Mouse (Mus musculus): Measurements from ENCODE around the gene Aspscr1.
A peak's percentile ranks its signal among the peaks of the same experiment; 100 is the strongest.

Aspscr1 gene

DNA sequence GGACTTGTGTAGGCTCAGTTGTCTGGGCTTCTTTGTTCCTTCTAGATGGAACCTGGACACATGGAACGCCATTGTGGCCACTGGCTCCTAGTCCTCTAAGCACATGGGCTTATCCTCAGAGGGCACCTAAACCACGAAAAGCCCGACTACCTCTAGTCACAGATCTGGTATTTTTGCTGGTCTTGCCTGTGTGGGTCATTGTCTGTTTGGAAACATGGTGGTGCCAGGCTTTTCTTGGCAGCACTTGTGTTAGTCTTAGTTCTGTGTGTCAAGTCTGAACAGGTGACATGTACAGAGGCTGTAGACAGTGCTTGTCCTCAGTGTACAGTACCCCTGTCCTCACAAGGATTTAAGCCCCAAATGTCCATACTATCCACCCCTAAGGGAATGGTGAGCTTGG, 10.8 kb downstream of the Aspscr1 start:
- DNase-seq (ENCODE audit: low spot score in 2 of 2), result no peak

DNA sequence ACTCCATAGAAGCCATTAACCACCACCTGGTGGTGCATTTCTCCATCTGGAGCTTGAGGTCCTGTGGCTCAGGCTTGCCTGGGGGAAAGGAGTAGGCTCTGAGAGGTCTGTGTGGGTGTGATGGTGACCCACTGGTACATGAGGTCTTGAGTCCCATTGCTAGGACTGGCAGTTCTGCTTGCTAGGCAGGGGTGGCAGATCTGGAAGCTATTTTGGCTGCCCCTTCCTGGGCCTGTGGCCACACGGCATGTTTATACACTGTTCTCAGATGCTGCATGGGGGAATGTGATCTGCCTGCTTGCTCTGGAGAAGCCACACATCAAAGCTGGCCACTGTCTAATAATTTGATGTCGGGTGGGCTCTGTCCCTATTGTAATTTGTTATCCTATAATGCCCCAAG, 11.3 kb downstream of the Aspscr1 start:
- DNase-seq (ENCODE audit: low spot score in 2 of 2), result no peak

DNA sequence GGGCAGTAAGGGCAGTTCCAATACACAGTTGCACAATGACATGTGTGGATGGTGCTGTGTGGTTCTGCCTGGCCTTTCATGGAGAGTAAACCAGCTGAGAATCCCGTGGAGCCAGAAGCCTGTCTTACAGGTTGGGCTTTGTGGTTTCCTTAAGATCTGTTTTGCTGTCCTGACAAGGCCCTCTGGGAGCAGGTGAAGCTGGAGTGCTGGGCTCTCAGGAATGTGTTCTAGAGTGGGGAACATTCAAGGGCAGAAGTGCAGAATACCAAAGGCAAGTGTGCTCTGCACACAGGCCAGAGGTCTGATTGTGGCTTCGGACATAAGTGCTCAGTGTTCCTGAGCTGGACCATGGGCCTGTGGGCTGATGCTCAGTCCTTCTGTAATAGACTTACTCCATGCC, 11.9 kb downstream of the Aspscr1 start:
- no peak for DNase-seq (ENCODE audit: low spot score in 2 of 2)

DNA sequence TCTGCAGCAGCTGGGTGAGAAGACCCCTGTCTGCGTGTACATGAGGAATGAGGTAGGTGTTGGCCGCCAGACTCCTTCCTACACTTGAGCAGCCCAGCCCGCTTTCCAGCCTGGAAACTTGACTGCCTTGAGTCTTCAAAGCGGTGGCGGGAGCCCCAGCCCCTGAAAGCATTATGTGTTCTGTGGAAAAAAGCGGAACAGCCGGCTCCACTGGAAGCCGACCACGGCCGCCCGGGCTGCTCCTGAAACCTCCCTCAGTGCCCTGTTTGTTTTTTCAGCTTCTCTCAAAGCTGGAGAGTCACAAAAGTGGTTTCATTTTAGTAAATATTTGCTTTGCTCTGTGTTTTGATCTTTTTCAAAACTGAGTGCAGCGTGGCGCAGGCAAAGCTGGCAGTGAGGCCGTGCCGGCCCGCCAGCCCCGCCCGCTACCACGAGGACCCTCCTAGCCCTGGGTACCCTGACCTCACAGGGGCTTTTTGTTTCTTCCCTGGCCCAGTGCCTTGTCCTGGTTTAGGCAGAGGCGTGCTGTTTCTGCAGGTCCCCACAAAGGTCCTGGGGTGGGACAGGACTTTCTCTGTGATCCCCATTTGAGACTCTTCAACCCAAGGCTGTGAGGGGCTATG, 14.0 kb downstream of the Aspscr1 start:
- DNase-seq (ENCODE audit: low spot score in 2 of 2), result no peak

DNA sequence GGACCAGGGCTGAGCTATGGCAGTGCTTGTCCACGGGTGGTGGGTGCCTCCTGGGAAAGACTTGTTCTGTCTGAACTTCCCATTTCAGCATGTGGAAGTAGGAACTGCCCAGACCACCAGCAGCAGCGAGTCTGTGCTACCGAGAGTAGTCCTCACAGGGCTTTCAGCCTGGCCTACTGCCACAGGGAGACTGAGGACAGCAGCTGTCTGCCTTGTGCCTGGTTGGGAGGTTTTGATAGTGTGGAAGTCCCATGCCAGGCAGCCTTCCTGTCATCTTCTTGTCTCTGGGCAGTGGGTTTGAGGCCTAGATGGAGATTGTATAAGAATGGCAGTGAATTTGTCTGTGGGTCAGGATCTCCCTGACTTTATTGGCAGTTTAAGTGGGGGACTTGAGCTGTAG, 16.6 kb downstream of the Aspscr1 start:
- no peak for DNase-seq (ENCODE audit: low spot score in 2 of 2)

DNA sequence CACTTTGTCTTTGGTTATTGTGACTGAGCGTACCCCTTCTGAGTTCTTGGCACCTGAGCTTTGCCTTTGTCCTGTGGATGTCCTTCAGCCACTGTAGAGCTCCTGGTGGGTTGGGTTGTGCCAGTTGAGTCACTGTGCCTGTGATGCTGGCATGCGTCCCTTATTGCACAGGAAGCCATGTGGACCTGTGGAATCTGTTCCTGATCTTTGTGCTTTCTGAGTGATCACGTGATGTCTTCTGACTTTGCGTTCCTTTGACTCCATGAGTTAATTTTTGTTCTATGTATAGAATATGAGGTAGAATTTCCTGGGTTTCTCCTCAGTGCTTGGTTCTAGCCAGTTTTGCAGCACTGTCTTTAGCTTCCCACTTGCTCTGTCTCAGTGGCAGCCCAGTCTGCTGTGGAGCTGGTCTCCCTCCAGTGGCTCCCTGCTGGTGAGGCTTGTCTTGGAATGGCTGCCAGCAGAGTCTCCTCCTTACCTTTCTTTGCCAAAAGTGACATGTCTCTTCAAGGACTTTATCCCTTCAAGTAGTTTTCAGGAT, 19.8 kb downstream of the Aspscr1 start:
- peak; percentile 64 to 66 for DNase-seq (ENCODE audit: low spot score in 2 of 2)

DNA sequence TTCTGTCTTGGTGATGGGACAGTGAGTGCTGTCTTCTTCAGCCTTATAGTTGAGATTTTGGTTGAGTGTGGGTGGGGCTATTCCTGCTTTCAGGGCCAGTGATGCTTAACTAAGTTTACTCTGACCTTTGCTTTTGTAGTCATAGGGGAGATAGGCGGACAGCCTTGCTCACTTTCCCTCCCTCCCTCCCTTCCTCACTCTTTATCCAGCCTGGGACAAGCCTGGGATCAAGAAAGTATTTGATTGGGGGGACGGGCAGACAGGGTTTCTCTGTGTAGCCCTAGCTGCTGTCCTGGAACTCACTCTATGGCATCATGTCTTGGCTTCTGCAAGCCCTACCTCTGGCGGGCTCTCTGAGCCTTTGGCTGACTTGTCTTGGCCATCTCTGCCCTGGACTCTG, 20.7 kb downstream of the Aspscr1 start:
- no peak for DNase-seq (ENCODE audit: low spot score in 2 of 2)

DNA sequence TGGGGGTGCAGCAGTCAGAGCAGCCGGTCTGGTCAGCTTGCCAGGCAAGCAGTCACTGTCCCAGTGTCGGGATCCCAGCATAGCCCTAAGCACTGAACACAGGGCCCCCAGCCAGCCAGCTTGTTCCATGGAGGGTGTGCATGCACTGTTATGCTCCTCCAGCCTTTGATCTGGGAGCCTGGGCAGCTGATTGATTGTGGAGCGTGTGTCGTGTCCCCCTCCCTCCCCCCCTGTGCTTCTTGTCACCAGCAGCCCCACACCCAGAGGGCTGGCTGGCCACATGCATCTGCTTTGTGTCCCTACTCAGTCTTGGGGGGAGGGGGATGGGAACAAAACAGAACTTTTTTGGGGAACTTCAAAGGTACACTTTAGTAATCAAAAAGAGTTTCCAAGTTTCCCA, 22.4 kb downstream of the Aspscr1 start:
- DNase-seq (ENCODE audit: low spot score in 2 of 2), result no peak

DNA sequence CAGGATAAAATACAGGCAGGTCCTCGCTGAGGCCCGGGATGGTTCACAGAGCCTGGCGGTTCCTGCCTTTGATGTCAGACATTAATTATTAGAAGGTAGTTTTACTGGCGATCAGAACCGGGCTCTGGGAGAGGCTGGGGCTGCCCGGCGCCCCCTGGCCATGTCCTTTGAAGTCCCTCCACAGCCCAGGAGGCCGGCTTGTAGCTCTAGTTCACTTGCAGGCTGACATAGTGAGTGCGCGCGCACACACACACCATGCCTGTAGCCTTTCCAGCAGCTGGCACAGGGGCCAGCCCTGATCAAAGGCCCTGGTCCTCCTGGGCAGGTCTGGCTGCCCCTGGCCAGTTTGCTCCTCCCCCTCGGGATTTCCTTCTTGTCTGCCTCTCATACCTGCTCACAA, 22.9 kb downstream of the Aspscr1 start:
- no peak for DNase-seq (ENCODE audit: low spot score in 2 of 2)

DNA sequence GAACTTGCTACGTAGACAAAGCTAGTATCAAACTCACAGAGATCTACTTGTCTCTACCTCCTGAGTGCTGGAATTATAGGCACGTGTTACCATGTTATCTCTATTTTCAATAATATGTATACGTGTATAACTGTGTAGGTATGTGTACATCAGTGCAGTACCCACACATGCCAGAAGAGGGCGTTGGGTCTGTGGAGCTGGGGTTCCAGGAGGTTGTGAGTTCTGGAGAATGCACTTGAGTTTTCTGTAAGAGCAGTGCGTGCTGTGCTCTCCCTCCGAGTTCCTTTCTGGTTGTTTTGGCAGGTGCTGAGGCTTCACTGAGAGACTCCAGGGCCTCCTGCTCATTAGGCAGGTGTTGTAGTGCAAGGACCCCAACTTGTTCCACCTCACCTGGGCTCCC, 23.8 kb downstream of the Aspscr1 start:
- DNase-seq (ENCODE audit: low spot score in 2 of 2), result no peak

DNA sequence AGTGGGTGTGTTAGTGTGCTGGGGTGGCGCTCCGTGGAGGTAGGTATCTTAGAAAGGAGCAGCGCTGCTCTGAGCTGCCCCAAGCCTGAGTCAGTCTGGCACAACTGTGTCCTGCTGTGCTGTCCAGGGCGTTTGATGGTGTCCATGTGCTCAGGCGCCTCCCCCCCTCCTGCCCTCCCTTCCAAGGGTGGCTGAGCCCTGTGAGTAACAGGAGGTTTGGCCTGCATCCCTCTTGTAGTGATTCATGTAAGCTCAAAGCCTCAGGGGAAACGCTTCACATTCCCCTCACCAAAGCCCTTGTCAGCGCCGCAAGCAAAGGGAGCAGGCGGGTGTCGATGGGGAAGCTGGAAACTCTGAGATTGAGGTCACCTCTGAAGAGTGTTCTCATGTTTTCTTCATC, 25.0 kb downstream of the Aspscr1 start:
- no peak for DNase-seq (ENCODE audit: low spot score in 2 of 2)

DNA sequence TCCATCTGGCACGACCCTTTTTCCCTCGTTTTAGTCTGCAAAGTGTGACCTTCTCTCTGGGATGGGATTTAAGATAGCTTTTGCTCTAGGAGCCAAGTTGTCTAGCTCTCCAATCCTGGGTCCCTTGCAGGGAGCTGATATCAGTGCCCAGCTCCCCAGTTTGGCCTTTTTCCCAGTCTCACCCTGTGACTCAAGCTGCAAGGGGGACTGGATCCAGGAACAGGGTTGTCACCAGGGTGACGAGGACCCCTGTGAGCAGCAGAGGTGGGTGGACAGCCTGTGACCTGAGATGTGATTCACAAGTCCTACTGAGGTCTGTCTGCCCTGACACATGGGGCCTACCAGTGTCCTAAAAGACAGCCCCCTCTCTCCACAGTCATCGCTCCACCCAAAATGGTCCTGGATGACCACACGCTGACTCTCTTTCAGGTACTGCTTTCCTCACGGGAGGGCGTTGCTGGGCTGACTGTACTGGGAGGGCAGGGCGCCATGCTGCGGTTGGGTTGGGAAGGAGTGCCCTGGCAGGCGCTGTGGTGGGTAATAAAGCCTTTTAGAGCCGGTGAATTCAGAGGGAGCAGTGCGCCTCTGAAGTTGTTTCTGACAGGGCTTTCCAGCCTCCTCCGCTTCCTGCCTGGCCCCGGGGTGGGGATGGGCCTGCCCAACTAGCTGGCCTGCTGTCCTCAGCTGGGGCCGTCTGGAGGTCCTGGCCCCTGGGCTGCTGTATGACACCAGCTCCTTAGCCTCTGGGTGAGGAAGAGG, 31.1 kb downstream of the Aspscr1 start:
- DNase-seq (ENCODE audit: low spot score in 2 of 2), result no peak

DNA sequence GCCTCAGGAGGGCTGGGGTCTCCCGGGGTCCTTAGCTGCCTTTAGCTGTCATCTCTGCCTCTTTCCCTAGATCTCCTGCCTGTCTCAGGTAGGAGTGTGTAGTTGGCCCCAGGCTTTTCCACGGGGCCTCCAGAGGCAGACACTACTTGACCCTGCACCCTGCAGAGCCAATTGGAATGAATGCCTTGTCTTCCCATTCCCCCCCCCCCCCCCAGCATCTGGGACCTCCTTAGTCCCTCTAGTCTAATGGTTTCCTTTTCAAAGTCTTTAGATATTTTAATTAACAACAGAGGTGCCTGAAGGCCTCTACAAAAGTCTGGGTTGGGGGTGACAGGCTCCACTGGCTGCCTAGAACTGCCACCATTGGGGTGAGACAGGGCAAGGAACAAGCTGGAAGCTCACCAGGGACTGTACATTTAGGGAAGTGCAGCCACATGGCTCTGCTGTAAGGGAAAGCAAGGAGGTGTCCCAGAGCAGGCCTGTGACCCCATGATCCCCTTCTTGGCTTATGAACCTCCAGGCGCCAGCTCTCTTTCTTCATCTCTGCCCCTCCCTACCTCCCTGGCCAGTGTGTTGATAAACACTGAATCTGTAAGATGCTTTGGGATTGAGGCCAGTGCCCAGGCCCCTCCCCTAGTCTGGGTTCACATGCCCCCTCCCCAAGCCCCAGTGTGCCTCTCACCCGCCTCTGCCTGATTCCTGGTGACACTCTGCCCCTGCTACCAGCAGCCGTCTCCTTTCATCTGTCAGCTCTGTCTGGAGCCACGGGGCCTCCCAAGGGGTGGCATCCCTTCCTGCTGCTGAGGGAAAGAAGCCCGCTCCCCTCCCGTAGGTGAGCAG, 31.9 kb downstream of the Aspscr1 start:
- DNase-seq (ENCODE audit: low spot score in 2 of 2), result no peak

DNA sequence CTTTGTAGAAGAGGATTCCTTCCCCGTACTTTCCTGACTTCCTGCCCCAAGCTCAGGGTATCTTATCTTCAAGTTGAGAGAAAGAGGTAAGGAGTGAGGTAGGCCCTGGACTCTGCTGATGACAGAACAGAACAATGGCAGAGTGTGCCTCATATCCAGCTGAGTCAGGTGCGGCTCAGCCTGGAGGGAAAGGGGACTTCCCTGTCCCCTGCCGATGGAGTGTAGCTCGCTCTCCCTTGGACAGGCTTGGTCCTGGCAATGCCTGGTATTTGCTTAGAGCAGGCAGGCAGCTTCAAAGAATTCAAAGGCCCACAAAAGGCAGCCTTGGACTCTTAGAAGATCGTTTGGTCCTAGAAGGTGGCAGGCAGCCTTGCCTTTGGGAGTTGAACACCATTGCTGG, 33.3 kb downstream of the Aspscr1 start:
- no peak for DNase-seq (ENCODE audit: low spot score in 2 of 2)

DNA sequence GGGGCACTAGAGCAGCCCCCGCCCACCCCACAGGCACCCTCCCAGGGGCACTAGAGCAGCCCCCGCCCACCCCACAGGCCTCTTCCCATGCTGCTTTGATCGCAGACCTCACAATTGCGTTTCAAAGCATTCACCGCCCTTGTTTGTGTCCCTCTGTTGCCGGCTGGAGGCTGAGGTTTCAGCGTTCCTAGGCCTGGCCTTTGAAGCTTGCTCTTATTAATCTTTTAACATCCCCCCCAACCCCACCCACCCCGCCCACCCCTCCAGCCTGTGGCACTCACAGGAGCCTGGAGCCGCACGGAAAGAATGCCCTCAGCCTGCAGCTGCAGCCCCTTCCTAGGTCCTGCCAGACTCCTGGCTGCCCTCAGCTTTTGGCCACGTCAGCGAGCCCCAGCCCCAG, 34.5 kb downstream of the Aspscr1 start:
- DNase-seq (ENCODE audit: low spot score in 2 of 2), result no peak

DNA sequence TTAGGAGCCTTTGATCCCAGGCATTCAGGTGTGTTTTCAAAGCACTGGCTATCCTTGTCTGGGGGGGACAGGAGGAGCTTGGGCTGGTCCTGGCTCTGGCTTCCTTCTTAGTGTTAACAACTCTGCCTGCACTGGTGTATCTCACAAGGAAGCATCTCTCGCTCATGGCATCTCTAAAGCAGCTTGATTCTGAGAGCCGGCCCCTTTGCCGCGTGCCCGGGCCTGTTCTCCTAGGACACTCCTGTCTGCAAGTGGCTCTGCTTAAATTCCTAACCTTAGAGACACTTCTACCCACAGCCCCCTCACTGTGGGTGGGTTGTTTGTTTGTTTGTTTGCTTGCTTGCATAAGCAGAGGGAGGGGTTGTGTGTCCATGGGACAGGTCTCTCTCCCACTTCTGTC, 35.2 kb downstream of the Aspscr1 start:
- no peak for DNase-seq (ENCODE audit: low spot score in 2 of 2)

DNA sequence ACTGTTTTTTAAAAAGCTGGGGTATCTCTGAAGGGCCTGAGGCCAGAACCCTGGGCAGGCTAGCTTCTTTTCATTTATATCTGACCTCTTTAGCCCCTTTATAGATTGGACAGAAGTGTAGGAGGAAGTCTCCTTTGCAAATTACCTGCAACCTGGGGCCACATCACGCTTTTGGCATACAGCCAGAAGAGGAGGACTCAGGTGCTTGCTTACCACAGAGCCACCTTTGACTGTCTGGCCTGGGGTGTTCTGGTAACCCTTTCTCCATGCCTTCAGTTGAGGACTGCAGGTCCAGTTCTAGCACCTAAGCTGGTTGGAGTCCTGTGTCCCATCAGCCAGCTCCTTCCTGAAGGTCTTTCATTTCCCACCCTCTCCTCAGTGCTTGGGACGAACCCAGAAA, 36.8 kb downstream of the Aspscr1 start:
- DNase-seq (ENCODE audit: low spot score in 2 of 2), result no peak

DNA sequence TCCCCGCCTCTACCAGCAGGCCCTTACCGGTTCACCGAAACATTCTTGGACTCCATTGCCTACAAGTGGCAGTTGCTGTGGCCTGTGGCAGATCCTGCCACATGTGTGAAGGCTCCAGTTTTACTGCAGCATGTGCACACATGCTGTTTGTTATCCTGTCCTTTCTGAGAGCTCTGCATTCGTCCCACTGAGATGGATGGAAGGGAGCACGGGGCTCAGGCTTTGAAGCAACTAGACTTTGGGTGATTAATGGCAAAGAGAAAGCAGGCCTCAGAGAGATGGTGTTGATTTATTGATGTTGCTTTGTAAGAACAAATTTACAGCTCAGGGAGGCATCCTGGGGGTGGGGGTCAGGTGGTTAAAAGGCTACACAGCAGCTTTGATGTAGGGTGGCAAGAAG, 37.9 kb downstream of the Aspscr1 start:
- no peak for DNase-seq (ENCODE audit: low spot score in 2 of 2)

DNA sequence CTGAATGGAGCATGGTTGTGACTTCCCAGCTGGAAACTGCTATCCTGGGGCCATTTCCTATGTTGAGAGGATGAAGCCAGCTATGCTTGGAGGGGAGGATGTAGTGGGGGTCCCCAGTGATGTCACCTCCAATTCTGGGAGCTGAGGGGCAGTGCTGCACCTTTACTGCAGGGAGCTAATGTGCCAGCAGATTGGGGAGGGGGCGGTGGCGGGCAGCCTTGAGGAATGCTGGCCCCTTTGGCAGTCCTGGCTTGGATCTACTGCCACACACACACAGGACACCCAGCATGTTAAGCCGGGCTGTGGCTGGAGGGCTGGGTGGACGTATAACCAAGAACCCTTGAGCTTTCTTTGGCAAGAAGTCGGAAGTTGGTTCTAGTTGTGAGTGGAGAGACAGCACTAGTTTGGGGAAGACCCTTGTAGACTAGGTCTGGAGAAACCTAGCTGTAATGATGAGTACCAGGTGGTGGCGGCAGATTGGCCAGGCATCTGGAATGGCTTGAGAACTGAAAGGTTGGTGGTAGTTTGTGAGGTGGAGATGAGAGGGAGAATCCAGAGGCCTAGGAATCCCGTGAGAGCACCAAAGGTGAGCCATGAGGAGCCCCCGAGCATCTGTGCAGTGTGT, 39.3 kb downstream of the Aspscr1 start:
- DNase-seq (ENCODE audit: low spot score in 2 of 2), result no peak

DNA sequence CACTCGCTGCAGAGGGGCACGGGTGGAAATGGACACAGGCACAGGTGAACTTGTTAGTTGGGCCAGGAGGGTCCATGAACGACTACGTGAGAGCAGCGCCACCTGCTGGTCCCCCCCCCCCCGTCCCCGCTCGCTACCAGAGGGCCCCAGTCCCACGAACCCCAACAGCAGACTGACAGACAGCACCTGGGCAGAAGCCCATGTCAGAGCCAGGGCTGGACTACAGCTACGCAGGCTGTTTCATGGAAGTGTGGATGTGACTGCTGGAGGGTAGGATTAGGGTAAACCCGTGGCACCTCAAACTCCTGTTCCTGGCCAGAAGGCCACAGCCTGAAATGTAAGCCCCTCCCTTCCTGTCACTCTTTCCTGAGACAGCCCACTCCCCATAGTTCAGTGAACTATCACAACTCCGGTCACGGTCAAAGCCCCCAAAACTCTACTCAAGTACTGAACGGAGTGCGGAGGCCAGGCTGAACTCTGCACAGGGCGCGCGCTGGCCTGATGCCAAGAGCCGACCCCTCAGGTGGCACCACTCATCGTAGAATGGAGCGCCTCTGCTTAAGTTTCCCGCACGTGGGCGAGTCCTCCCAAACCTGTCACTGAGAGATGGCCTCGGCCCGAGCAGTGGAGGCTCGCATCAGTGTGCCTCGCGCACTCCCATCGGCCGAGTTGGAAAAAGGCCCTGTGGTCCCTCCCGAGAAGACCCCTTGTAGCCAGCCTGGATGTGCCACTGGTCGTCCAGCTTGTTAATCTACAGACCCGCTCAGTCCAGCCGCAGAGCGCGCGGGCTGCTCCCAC, 40.2 kb downstream of the Aspscr1 start:
- peak; percentile 66 to 77 for DNase-seq (ENCODE audit: low spot score in 2 of 2)
